Mouse (Mus musculus) kidney, embryonic 16.5 days (tissue): ENCODE measurements around the gene Kif3a. TPM values are rescaled to one million over a fixed set of nuclear protein-coding genes. Genes with fewer than 3 reads are reported as not detected.
A peak's percentile ranks its signal among the peaks of the same experiment; 100 is the strongest.

ENCODE experiments used
- ATAC-seq: fragments of 200-750 bp; cut with Nextera tagmentation; 2 replicates; pipeline ENCODE4 v1.8.0; 2017; ENCODE audit warnings: moderate TSS enrichment; ENCODE audit not compliant: low FRiP score, low TSS enrichment
- H3K27ac ChIP-seq: fragments of 300-500 bp; sonication (generic); 2 replicates; pipeline ENCODE4 v1.5.1; 2014; ENCODE audit warnings: low read length
- H3K27me3 ChIP-seq: fragments of 300-500 bp; sonication (generic); 2 replicates; pipeline ENCODE4 v1.6.1; 2014; ENCODE audit warnings: low read length, control low read depth, mixed read lengths; ENCODE audit not compliant: insufficient read depth
- H3K36me3 ChIP-seq: fragments of 300-500 bp; sonication (generic); 2 replicates; pipeline ENCODE4 v1.6.1; 2014; ENCODE audit warnings: low read length, control low read depth, mixed read lengths; ENCODE audit not compliant: insufficient read depth
- H3K4me1 ChIP-seq: fragments of 300-500 bp; sonication (generic); 2 replicates; pipeline ENCODE4 v1.6.1; 2014; ENCODE audit warnings: low read length, control low read depth, mixed read lengths; ENCODE audit not compliant: insufficient read depth
- H3K4me2 ChIP-seq: fragments of 300-500 bp; sonication (generic); replicated peaks from 2 replicates; pipeline ENCODE4 v1.6.1; 2014; ENCODE audit warnings: low read depth, low read length
- H3K4me3 ChIP-seq: fragments of 300-500 bp; sonication (generic); 2 replicates; pipeline ENCODE4 v1.5.1; 2014; ENCODE audit warnings: mild to moderate bottlenecking, low read length
- H3K9ac ChIP-seq: fragments of 300-500 bp; sonication (generic); replicated peaks from 2 replicates; pipeline ENCODE4 v1.6.1; 2014; ENCODE audit warnings: low read length
- H3K9me3 ChIP-seq: fragments of 300-500 bp; sonication (generic); 2 replicates; pipeline ENCODE4 v1.6.1; 2016; ENCODE audit warnings: low read length, control low read depth
- WGBS: fragments of 180-500 bp; shearing (Covaris S2); extraction: QIAGEN DNeasy Blood & Tissue Kit; methylation state at CpG from one replicate; pipeline ENCODE4 v1.1.7; 2014; 5-methylcytosine and 5-hydroxymethylcytosine counted together
- polyA plus RNA-seq: library from polyadenylated mRNA; unstranded; fragments of >200 nt; fragmentation: Nextera tagmentation; extraction: Ambion mirVana; gene quantifications from 2 replicates; pipeline ENCODE4 v1.2.1, GENCODE M21; 2015

Kif3a gene
- polyA plus RNA-seq, 1 experiment from 2014 or later: 62.8 TPM

- Histone ChIP-seq H3K27ac (no peak overlapping the region), H3K27me3 (no peaks in the 10 kb centered on the region), H3K4me1 (peaks cover 7% of the 10 kb centered on the region), H3K36me3 (no peaks in the 10 kb centered on the region; the same call in 1 of the 2 replicates), H3K4me2 (no peak overlapping the region), H3K4me3 (no peak overlapping the region), H3K9me3 (no peaks in the 10 kb centered on the region), H3K9ac (no peak overlapping the region)
- 95% methylated on average over 3 of the region's 3 CpGs for WGBS
- no peak for ATAC-seq
Observed at GRCm38 (mm10) chr11:53604983-53605382, 37.8 kb downstream of the Kif3a start.

- Histone ChIP-seq H3K4me2 (peak overlapping the region; percentile 21; the same call in 1 of the 2 replicates), H3K36me3 (no peaks in the 10 kb centered on the region; the same call in 1 of the 2 replicates), H3K27me3 (no peaks in the 10 kb centered on the region), H3K27ac (no peak overlapping the region), H3K4me1 (peaks cover 7% of the 10 kb centered on the region), H3K9me3 (no peaks in the 10 kb centered on the region), H3K4me3 (no peak overlapping the region), H3K9ac (no peak overlapping the region)
- WGBS: 6% methylated on average over 12 of the region's 12 CpGs
- no peak for ATAC-seq
Observed at GRCm38 (mm10) chr11:53605609-53606008, 38.4 kb downstream of the Kif3a start.

- Histone ChIP-seq H3K27me3 (no peaks in the 10 kb centered on the region), H3K9ac (no peak overlapping the region), H3K9me3 (no peaks in the 10 kb centered on the region), H3K4me1 (peaks cover 7% of the 10 kb centered on the region), H3K27ac (no peak overlapping the region), H3K36me3 (no peaks in the 10 kb centered on the region), H3K4me3 (no peak overlapping the region), H3K4me2 (no peak overlapping the region)
- 71% methylated on average over 6 of the region's 6 CpGs for WGBS
- no peak for ATAC-seq
Observed at GRCm38 (mm10) chr11:53609231-53609630, 42.1 kb downstream of the Kif3a start.

GRCm38 (mm10) chr11:53609672-53610071 is 42.5 kb downstream of the Kif3a start:
- no peak overlapping the region for H3K4me2 ChIP-seq
- 86% methylated on average over 3 of the region's 3 CpGs for WGBS
- H3K27me3 ChIP-seq: no peaks in the 10 kb centered on the region
- H3K9ac ChIP-seq: no peak overlapping the region
- no peak overlapping the region for H3K27ac ChIP-seq
- peaks cover 7% of the 10 kb centered on the region for H3K4me1 ChIP-seq
- no peaks in the 10 kb centered on the region for H3K9me3 ChIP-seq
- no peak for ATAC-seq
- H3K36me3 ChIP-seq: no peaks in the 10 kb centered on the region
- H3K4me3 ChIP-seq: no peak overlapping the region

GRCm38 (mm10) chr11:53615172-53615571 is 48.0 kb downstream of the Kif3a start:
- no peak overlapping the region for H3K4me2 ChIP-seq
- H3K4me3 ChIP-seq: no peak overlapping the region
- no peak overlapping the region for H3K27ac ChIP-seq
- no peaks in the 10 kb centered on the region for H3K36me3 ChIP-seq
- no peak for ATAC-seq
- H3K27me3 ChIP-seq: no peaks in the 10 kb centered on the region
- no peaks in the 10 kb centered on the region for H3K9me3 ChIP-seq
- no peak overlapping the region for H3K9ac ChIP-seq
- no peaks in the 10 kb centered on the region for H3K4me1 ChIP-seq
- WGBS: 71% methylated on average over 6 of the region's 6 CpGs

- H3K9me3 ChIP-seq: no peaks in the 10 kb centered on the region
- H3K27ac ChIP-seq: no peak overlapping the region
- WGBS: 95% methylated on average over 8 of the region's 8 CpGs
- no peaks in the 10 kb centered on the region for H3K36me3 ChIP-seq
- no peak for ATAC-seq
- no peaks in the 10 kb centered on the region for H3K27me3 ChIP-seq
- no peak overlapping the region for H3K4me3 ChIP-seq
- no peaks in the 10 kb centered on the region for H3K4me1 ChIP-seq
- H3K9ac ChIP-seq: no peak overlapping the region
- no peak overlapping the region for H3K4me2 ChIP-seq
Observed at GRCm38 (mm10) chr11:53615575-53615974, 48.4 kb downstream of the Kif3a start.

- WGBS: 78% methylated on average over 8 of the region's 8 CpGs
- Histone ChIP-seq H3K27me3 (no peaks in the 10 kb centered on the region), H3K4me2 (no peak overlapping the region), H3K27ac (no peak overlapping the region), H3K4me3 (no peak overlapping the region), H3K36me3 (no peaks in the 10 kb centered on the region), H3K4me1 (no peaks in the 10 kb centered on the region), H3K9me3 (no peaks in the 10 kb centered on the region), H3K9ac (no peak overlapping the region)
- ATAC-seq: no peak
Observed at GRCm38 (mm10) chr11:53616748-53617558, 49.8 kb downstream of the Kif3a start.

GRCm38 (mm10) chr11:53617562-53618109 is 50.5 kb downstream of the Kif3a start:
- Histone ChIP-seq H3K27me3 (no peaks in the 10 kb centered on the region), H3K27ac (no peak overlapping the region), H3K4me1 (no peaks in the 10 kb centered on the region), H3K4me3 (no peak overlapping the region), H3K9ac (no peak overlapping the region), H3K36me3 (no peaks in the 10 kb centered on the region), H3K4me2 (no peak overlapping the region), H3K9me3 (no peaks in the 10 kb centered on the region)
- 56% methylated on average over 4 of the region's 4 CpGs for WGBS
- no peak for ATAC-seq

- ATAC-seq: no peak
- Histone ChIP-seq H3K4me1 (no peaks in the 10 kb centered on the region), H3K27me3 (no peaks in the 10 kb centered on the region), H3K36me3 (no peaks in the 10 kb centered on the region), H3K9ac (no peak within 1 kb of the TSS), H3K4me2 (no peak within 1 kb of the TSS), H3K9me3 (no peaks in the 10 kb centered on the region), H3K27ac (no peak within 1 kb of the TSS), H3K4me3 (no peak within 1 kb of the TSS)
- 85% methylated on average over 7 of the region's 7 CpGs for WGBS
Observed at GRCm38 (mm10) chr11:53618619-53619198, 51.5 kb downstream of the Kif3a start, which contains the start of gene Il4. Gene Il4, minus strand, starts transcription at chr11:53618669.

- 73% methylated on average over 6 of the region's 6 CpGs for WGBS
- H3K4me3 ChIP-seq: no peak overlapping the region
- no peak for ATAC-seq
Observed at GRCm38 (mm10) chr11:53619428-53619827, 52.2 kb downstream of the Kif3a start.

More at GRCm38 (mm10) chr11:53619428-53619827, 52.2 kb downstream of the Kif3a start:
- Histone ChIP-seq H3K27ac (no peak overlapping the region), H3K4me1 (no peaks in the 10 kb centered on the region), H3K9ac (no peak overlapping the region), H3K36me3 (no peaks in the 10 kb centered on the region), H3K9me3 (no peaks in the 10 kb centered on the region), H3K4me2 (no peak overlapping the region), H3K27me3 (no peaks in the 10 kb centered on the region)
